Mouse (Mus musculus): ENCODE results near the gene Ttc23. TPM values are rescaled to one million over a fixed set of nuclear protein-coding genes. Genes with fewer than 3 reads are reported as not detected.

Gene Ttc23
- polyA plus RNA-seq, 1 experiment = 1.2 TPM

- DNase-seq (ENCODE audit: low read depth in 1 of 2, low spot score in 2 of 2) = peak; percentile 38 to 75
- Histone ChIP-seq H3K4me1 (ENCODE audit: control insufficient read depth, insufficient read depth, insufficient read length) (no peaks in the 10 kb centered on the region), H3K27me3 (ENCODE audit: control insufficient read depth, insufficient read depth, low read length) (no peaks in the 10 kb centered on the region), H3K27ac (ENCODE audit: insufficient read depth, low read length) (no peak overlapping the region), H3K36me3 (ENCODE audit: control insufficient read depth, insufficient read depth, low read length) (no peaks in the 10 kb centered on the region), H3K4me3 (ENCODE audit: extremely low read depth, insufficient read depth, insufficient read length) (no peak overlapping the region)
- 9% methylated on average over 10 of the region's 10 CpGs for WGBS
- peak; percentile 75; the same call in 1 of the 2 replicates for TF ChIP-seq CTCF (IDR thresholded peaks at IDR 0.05; ENCODE audit: extremely low read depth, insufficient read depth, insufficient read length, insufficient replicate concordance)
- TF ChIP-seq POLR2A (IDR thresholded peaks at IDR 0.05; ENCODE audit: low read depth, low read length) = no peak
Observed at GRCm38 (mm10) chr7:67672650-67673049, 25.4 kb downstream of the Ttc23 start.

DNA sequence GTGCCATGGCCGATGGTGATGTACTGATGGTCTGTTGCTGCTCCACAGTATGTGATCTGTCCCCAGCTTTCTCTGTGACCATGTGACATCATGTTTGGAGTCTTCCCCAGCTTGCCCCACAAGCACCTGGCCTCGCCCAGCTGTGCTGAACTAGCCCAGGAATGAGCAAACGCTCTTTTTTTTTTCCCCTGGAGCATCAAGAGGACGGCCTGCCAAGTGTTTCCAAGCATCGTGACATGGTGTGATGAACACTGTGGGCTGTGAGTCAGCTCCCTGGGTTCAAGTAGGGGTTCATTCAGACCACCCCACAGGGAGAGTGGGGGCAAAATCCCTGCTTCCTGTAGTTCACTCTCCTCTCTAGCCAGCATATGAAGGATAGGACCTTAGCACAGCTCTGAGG, 26.4 kb downstream of the Ttc23 start:
- Histone ChIP-seq H3K4me3 (ENCODE audit: extremely low read depth, insufficient read depth, insufficient read length) (no peak overlapping the region), H3K27me3 (ENCODE audit: control insufficient read depth, insufficient read depth, low read length) (no peaks in the 10 kb centered on the region), H3K27ac (ENCODE audit: insufficient read depth, low read length) (no peak overlapping the region), H3K36me3 (ENCODE audit: control insufficient read depth, insufficient read depth, low read length) (no peaks in the 10 kb centered on the region), H3K4me1 (ENCODE audit: control insufficient read depth, insufficient read depth, insufficient read length) (no peaks in the 10 kb centered on the region)
- 86% methylated on average over 5 of the region's 5 CpGs for WGBS
- TF ChIP-seq POLR2A (IDR thresholded peaks at IDR 0.05; ENCODE audit: low read depth, low read length) = no peak
- TF ChIP-seq CTCF (IDR thresholded peaks at IDR 0.05; ENCODE audit: extremely low read depth, insufficient read depth, insufficient read length, insufficient replicate concordance) = no peak
- no peak for DNase-seq (ENCODE audit: low read depth in 1 of 2, low spot score in 2 of 2)

DNA sequence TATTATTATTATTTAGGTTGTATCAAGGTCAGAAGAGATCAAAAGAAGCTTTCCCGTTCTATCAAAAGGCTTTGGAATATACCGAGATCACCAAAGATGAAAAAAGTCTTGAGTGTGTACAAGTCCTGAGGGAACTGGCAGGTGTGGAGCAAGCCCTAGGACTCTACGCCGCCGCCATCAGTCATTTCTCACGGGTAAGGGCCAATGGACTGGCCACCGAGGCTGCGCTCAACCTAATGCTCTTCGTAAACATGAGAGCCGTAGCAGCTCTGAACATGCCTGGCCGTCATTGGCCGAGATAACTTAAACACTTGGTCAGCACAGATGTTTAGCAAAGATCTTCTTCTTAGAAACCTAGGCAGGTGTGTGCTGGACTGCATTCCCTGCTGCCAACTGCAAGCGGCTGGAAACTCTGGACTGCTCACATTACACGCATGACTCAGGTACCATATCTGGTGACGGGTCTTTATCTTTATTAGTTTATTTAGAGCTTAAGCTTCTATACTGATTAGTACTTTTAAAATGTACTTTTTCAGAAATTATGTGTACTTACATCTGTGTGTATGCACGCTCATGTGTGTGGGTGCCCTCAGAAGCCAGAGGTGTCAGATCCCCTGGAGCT, 31.8 kb downstream of the Ttc23 start:
- Histone ChIP-seq H3K4me1 (ENCODE audit: control insufficient read depth, insufficient read depth, insufficient read length) (no peaks in the 10 kb centered on the region), H3K4me3 (ENCODE audit: extremely low read depth, insufficient read depth, insufficient read length) (no peak overlapping the region), H3K27me3 (ENCODE audit: control insufficient read depth, insufficient read depth, low read length) (no peaks in the 10 kb centered on the region), H3K27ac (ENCODE audit: insufficient read depth, low read length) (no peak overlapping the region), H3K36me3 (ENCODE audit: control insufficient read depth, insufficient read depth, low read length) (no peaks in the 10 kb centered on the region)
- 94% methylated on average over 16 of the region's 16 CpGs for WGBS
- DNase-seq (ENCODE audit: low read depth in 1 of 2, low spot score in 2 of 2) = no peak
- no peak for TF ChIP-seq POLR2A (IDR thresholded peaks at IDR 0.05; ENCODE audit: low read depth, low read length)
- no peak for TF ChIP-seq CTCF (IDR thresholded peaks at IDR 0.05; ENCODE audit: extremely low read depth, insufficient read depth, insufficient read length, insufficient replicate concordance)

DNA sequence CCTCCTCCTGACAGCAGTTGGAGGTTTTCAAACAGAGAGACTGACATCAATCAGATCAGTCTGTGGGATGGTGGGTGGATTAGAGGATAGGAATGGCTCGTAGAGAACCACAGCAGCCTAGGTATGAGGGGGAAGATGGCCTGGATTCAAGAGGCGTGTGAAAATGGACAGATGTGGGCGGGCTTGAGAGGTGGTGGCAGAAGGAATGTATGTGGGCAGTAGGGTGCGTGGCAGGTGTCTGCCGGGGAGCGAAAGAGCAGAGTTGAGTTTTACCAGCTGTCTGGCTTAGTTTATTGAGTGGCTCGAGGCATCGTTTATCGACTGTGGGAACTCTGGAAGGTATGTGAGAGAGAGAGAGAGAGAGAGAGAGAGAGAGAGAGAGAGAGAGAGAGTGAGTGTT, 33.9 kb downstream of the Ttc23 start:
- Histone ChIP-seq H3K36me3 (ENCODE audit: control insufficient read depth, insufficient read depth, low read length) (no peaks in the 10 kb centered on the region), H3K27ac (ENCODE audit: insufficient read depth, low read length) (no peak overlapping the region), H3K4me3 (ENCODE audit: extremely low read depth, insufficient read depth, insufficient read length) (no peak overlapping the region), H3K4me1 (ENCODE audit: control insufficient read depth, insufficient read depth, insufficient read length) (no peaks in the 10 kb centered on the region), H3K27me3 (ENCODE audit: control insufficient read depth, insufficient read depth, low read length) (no peaks in the 10 kb centered on the region)
- 90% methylated on average over 9 of the region's 9 CpGs for WGBS
- no peak for TF ChIP-seq CTCF (IDR thresholded peaks at IDR 0.05; ENCODE audit: extremely low read depth, insufficient read depth, insufficient read length, insufficient replicate concordance)
- no peak for TF ChIP-seq POLR2A (IDR thresholded peaks at IDR 0.05; ENCODE audit: low read depth, low read length)
- DNase-seq (ENCODE audit: low read depth in 1 of 2, low spot score in 2 of 2) = no peak

GRCm38 (mm10) chr7:67683006-67683405, 35.8 kb downstream of the Ttc23 start:
- TF ChIP-seq POLR2A (IDR thresholded peaks at IDR 0.05; ENCODE audit: low read depth, low read length) = no peak
- no peak for TF ChIP-seq CTCF (IDR thresholded peaks at IDR 0.05; ENCODE audit: extremely low read depth, insufficient read depth, insufficient read length, insufficient replicate concordance)
- Histone ChIP-seq H3K4me1 (ENCODE audit: control insufficient read depth, insufficient read depth, insufficient read length) (no peaks in the 10 kb centered on the region), H3K27ac (ENCODE audit: insufficient read depth, low read length) (no peak overlapping the region), H3K36me3 (ENCODE audit: control insufficient read depth, insufficient read depth, low read length) (no peaks in the 10 kb centered on the region), H3K4me3 (ENCODE audit: extremely low read depth, insufficient read depth, insufficient read length) (no peak overlapping the region), H3K27me3 (ENCODE audit: control insufficient read depth, insufficient read depth, low read length) (no peaks in the 10 kb centered on the region)
- 87% methylated on average over 16 of the region's 16 CpGs for WGBS
- no peak for DNase-seq (ENCODE audit: low read depth in 1 of 2, low spot score in 2 of 2)

GRCm38 (mm10) chr7:67686545-67686944, 39.3 kb downstream of the Ttc23 start:
- DNase-seq (ENCODE audit: low read depth in 1 of 2, low spot score in 2 of 2) = no peak
- H3K36me3 ChIP-seq (ENCODE audit: control insufficient read depth, insufficient read depth, low read length) = no peaks in the 10 kb centered on the region
- TF ChIP-seq CTCF (IDR thresholded peaks at IDR 0.05; ENCODE audit: extremely low read depth, insufficient read depth, insufficient read length, insufficient replicate concordance) = no peak
- TF ChIP-seq POLR2A (IDR thresholded peaks at IDR 0.05; ENCODE audit: low read depth, low read length) = no peak
- no peak overlapping the region for H3K27ac ChIP-seq (ENCODE audit: insufficient read depth, low read length)
- no peak overlapping the region for H3K4me3 ChIP-seq (ENCODE audit: extremely low read depth, insufficient read depth, insufficient read length)
- no peaks in the 10 kb centered on the region for H3K4me1 ChIP-seq (ENCODE audit: control insufficient read depth, insufficient read depth, insufficient read length)
- WGBS = 98% methylated on average over 3 of the region's 3 CpGs
- no peaks in the 10 kb centered on the region for H3K27me3 ChIP-seq (ENCODE audit: control insufficient read depth, insufficient read depth, low read length)

- no peak overlapping the region for H3K4me3 ChIP-seq (ENCODE audit: extremely low read depth, insufficient read depth, insufficient read length)
- H3K27ac ChIP-seq (ENCODE audit: insufficient read depth, low read length) = no peak overlapping the region
- no peaks in the 10 kb centered on the region for H3K27me3 ChIP-seq (ENCODE audit: control insufficient read depth, insufficient read depth, low read length)
- WGBS = 76% methylated on average over 3 of the region's 3 CpGs
- DNase-seq (ENCODE audit: low read depth in 1 of 2, low spot score in 2 of 2) = no peak
- no peaks in the 10 kb centered on the region for H3K4me1 ChIP-seq (ENCODE audit: control insufficient read depth, insufficient read depth, insufficient read length)
- no peaks in the 10 kb centered on the region for H3K36me3 ChIP-seq (ENCODE audit: control insufficient read depth, insufficient read depth, low read length)
- no peak for TF ChIP-seq POLR2A (IDR thresholded peaks at IDR 0.05; ENCODE audit: low read depth, low read length)
- TF ChIP-seq CTCF (IDR thresholded peaks at IDR 0.05; ENCODE audit: extremely low read depth, insufficient read depth, insufficient read length, insufficient replicate concordance) = no peak
Observed at GRCm38 (mm10) chr7:67688281-67688680, 41.1 kb downstream of the Ttc23 start.

Data from spleen, adult 2 months (tissue).